Mouse (Mus musculus) thymus, postnatal 14 days (tissue): Measurements from ENCODE around the gene Tmed1.
"Not testable (repeated sequence)": the region's sequence is repeated elsewhere in the genome, so short reads cannot be mapped to it uniquely, and the experiment has no call there.

ENCODE experiments used
- DNase-seq: peaks from one replicate; pipeline ENCODE4 v3.0.0; 2021

Gene Tmed1

DNA sequence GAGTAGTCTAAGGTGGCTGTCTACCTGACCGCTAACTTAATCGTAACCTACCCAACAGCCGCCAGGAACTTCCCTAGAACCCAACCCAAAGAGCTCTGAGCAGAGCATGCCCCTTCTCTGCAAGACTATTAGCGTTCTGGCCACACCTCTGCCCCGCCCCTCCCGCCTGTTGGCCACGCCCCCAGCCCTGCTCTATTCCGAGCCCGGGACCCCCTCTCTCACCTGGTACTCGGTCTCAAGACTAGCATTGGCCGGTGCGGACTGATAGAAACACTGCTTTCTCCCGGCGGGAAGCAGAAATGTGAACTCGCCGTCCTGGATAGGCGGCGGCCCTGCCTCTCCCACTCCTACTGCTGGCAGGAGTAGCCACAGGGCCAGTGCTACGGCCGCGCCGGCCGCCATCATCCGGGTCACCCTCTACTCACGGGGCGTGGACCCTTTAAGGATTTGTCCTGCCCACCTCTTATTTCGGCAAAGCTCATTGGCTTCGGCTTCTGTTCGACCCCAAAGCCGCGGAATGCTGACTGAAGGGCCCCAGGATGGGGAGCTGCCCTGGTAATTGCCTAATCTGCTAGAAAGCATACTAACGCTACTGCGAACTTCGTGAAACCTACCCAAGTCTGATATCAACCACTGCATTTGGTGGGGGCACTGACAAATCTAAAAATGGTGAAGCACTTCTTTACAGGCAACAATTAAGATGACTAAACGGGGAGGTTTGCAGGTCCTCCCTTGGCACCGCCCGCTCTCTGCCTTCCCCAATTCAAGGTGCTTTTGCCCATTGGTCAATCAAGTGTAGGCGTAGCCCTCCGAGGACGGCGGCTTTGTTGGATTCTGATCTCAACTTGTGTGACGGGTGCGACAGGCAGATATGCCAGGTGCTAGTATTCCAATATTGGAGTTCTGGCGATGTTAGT, at the start of gene Tmed1:
Gene Tmed1, minus strand, starts transcription at position 481 of the 917 bp plus-strand sequence.
- DNase-seq = peak; percentile 86

DNA sequence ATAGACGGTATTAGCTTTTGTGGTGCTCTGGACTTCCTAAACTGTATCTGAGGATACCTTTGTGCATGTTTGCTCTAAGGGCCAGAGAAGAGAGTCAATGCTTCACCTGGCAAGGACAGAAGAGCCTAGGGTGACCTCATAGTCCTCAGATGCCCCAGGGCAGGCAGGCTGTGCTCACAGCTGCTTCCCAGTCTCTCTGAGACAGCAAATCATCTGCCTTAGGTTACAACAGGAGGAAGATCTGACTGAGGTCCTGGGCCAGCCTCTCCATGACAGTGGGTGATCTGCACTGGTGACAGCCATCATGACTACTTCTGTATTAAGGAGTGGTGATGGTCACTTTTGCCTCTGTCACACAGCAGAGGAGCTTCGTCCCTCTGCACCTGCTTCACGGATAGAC, 49.1 kb upstream of the Tmed1 start:
- no peak for DNase-seq

DNA sequence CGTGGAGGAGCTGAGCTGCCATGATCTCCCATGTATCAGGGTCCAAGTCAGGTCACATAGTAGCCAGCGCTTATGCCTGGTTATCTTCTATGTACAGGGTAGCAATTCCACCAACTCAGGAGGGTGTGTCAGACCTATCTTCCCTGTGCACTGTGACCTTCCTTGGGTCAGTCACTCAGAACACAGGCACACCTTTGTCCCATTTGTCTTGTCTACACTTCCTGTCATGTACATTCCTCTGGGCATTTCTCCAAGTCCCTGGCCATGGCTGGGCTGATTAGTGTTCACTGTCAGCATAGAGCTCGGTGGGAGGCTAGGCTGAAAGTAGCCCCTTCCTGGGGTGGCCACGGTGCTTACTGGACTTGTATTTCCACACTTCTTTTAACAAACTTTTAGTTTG, 48.3 kb upstream of the Tmed1 start:
- no peak for DNase-seq

DNA sequence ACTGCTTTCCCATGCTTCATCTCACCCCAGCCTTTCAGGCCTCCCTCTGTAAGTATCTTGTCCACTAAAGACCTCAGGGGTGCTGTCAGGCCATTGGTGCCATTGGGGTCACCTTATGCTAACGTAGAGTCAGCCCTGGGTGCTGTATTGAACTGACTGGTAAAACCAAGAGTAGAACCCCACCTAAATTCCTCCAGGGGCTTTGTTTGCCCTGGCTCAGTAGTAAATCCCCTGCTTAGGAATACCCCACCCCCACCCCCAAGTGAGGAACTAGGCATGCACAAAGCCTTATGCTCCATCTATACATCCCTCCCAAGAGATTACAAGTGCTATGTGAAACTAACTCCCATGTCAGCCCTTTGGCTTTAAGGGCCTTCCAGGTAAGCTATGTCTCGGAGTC, 47.5 kb upstream of the Tmed1 start:
- no peak for DNase-seq

DNA sequence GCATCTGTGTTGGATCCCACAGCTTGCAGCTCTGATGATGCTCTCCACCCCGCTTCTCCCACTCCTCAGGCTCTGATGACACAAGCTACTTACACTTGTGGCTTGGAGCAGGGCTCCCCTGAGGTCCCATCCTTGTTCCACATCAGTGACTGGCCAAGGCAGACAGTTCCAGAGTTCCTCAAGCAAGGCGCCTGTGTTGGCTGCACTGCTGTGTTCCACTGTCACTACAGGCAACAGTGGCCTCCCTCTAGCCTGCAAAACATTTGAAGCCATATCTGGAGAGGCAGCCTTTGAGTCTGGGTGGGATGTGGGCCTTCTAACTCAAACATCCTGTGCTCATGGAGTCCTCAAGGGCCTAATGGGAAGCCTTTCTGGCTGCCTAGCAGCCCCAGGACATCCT, 46.9 kb upstream of the Tmed1 start:
- no peak for DNase-seq

DNA sequence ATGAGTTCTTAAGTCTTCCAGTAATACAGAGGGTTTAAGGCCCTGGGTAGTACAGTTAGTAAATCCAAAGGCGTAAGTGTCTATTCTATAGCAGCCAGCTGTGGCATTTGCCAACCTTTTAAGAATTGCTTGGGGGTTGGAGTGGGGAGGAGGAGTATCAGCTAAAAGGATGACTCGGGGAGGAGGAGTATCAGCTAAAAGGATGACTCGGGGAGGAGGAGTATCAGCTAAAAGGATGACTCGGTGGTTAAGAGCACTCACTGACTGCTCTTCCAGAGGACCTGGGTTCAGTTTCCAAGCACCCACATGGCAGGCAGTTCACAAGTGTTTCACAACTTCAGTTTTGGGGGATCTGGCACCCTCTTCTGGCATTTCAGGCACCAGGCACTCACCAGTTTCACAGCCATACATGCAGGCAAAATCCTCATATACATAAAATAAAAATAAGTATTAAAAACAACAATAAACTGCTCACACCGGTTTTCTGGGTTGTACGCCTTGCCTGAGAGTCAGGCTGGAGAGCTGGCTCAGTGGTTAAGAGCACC, 45.2 kb upstream of the Tmed1 start:
- DNase-seq = no peak

DNA sequence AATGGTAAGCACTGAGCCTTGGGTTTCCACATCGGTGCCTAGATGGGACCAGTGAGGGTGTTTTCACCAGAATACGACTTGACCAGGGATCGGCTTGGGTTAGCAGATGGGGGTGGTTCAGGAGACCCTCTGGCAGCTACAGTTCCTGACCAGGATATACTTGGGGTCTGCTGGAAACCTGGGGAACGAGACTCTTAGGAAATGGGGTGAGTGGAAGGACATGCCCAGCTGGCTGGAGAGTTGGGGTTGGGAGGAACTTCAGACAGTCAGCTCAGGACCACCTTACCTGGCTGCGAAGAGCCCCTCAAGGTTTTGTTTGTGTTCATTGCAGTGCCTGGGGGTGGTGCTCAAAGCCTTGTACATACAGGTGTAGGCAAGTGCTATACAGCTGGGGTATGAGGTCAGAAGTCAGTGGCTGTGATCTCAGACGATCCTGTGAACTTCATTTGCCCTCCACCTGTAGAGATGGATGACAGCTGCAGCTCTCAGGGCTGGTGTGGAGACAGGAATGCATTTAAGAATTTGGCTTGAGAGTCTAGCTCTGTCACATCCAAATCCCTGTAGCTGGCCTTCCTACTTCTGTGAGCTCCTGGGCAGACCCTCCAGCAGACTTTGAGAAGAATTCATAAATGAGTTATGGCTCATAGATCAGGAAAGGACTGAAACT, 43.7 kb upstream of the Tmed1 start:
- DNase-seq = no peak

DNA sequence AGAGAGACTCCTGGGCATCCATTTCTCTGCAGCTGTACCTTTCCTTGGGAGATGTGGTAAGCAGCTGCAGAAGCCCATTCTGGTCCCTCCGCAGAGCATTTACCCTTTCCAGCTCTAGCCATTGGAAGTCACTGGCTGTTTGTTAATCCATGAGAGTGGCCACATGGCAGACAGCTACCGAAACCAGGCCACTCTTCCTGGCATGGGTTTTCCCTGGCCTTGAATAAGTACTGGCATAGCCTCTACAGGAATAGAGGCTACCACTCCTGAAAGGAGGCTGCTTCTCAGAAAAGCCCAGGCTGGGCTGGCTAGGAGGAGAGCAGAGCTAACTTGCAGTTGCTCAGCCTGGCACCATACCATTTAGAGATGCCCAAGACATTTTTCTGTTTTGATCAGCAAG, 41.0 kb upstream of the Tmed1 start:
- DNase-seq = no peak

DNA sequence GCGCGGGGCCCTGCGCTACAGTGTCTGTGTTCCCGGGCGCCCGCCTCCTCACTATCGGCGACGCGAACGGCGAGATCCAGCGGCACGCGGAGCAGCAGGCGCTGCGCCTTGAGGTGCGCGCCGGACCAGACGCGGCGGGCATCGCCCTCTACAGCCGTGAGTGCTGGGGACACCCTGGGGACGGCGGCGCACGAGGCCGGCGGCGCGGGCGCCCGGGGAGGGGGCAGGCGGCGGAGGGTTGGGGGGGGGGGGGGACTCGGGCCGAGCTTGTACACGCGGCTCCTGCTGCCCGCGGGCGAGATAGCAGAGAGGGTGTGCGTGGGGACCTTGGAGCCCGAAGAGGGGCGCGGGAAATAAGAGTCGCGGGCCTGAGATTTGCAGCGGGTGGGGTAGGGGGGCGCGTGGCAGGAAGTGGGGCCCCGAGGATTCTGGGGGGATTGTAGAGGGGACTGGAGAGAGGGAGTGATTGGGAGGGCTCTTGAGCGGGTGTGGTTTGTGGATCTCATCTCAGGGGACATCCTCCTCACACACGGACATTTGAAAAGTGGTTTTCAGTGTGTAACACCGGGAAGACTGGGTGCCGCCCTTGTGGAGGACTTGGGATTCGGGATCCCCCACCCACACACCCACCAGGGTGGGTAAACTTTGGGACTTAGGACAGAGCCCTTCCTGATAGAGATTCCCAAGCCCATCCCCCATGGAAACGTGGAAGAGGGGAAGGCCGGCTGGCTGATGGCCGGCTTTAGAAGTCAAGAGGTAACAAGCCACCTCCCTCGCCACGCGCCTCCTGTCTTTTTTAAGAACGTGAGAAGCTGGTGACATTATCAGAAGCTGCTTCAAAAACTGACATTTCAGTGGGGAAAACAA, 37.3 kb upstream of the Tmed1 start:
- peak; percentile 66 for DNase-seq

DNA sequence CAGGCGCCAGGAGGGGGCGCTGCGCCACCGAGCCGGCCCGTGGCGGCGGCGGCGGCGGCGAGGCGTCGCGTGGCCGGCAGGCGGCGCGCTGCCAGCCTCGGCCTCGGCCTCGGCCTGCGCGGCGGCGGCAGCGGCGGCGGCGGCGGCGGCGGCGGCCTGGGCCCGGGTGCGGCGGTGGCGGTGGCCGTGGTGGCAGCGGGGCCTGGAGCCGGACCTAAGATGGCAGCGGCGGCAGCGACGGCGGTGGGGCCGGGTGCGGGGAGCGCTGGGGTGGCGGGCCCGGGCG, 36.7 kb upstream of the Tmed1 start, which contains the start of gene Carm1:
Gene Carm1, plus strand, starts transcription at position 106 of the 286 bp plus-strand sequence.
- peak; percentile 76 for DNase-seq

DNA sequence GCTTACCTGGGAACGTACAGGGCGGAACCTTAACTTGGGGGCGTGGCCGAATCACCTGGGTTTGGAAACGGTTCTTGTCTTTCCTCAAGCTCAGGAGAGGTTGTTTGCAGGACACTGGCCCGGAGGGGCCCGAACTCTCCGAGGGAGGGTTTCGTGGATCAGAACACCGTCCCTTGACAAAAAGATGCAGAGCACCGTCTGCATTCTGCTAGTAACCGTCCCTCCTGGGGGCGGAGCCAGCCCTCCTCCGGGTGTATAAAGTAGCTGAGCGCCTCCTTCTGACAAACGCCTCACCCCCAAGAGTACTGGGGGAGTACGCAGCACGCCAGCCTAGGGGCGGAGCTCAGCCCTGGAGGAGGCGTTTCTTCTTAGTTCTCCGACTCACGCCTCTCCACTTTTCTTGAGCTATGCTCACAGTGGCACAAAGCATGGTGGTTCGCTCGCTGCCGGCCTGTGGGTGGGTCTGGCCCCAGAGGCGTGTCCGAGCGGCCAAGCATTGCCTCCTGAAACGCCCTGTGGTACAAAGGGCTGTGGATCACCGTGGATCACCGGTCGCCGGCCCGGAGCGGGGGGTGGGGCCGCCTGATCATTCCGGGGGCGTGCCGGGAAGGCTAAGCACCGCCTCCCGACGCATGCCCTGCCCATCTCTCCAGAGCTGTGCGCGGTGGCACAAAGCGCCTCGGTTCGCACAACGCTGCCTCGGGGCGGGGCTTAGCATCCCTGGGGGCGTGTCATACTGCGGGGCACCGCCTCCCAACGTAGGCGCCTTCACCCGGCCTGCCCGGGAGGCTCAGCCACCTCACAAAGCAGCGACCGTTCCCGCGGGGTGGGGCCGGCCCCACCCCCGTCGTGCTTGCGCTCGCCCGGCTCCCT, 36.1 kb upstream of the Tmed1 start:
- peak; percentile 100 for DNase-seq

DNA sequence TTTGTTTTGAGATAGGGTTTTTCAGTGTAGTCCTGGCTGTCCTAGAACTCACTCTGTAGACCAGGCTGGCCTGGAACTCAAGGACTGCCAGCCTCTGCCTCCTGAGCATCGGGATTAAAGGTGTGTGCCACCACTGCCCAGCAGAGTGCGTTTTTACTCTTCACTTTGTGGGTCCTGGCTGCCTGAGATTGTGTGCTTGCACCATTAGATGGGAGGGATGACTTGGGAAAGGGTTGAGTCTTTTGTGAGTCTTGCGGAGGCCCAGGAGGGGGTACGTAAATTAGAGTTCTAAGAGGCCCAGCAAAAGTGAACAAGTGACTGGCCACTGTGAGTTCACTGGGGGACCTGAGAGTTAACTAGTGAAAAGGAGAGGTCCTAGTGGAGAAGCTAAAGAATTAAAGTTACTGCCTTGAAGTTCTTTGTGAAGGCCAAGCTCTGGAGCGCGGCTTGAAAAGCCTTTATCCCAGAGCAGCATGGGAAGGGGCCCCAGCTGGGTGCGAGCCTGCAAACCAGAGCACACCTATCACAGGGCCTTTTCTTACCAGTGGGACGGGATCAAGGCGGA, 35.4 kb upstream of the Tmed1 start:
- peak; percentile 18 for DNase-seq

DNA sequence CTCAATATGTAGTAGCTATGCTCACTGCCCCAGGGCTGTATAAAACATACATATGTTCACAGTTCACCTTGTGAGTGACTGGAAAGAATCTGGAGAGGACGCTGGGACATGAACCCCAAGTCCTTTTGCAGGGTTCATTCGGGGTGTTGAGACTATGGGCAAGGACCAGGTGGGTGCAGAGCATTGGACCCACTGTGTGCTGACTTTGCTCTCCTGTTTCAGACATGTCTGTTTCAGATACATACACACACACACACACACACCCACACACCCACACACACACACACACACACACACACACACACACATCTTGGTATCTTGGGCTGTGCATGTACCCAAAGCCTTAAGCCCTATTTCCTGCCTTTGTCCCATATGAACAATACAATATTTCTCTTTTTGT, 31.9 kb upstream of the Tmed1 start:
- not testable (repeated sequence) for DNase-seq

DNA sequence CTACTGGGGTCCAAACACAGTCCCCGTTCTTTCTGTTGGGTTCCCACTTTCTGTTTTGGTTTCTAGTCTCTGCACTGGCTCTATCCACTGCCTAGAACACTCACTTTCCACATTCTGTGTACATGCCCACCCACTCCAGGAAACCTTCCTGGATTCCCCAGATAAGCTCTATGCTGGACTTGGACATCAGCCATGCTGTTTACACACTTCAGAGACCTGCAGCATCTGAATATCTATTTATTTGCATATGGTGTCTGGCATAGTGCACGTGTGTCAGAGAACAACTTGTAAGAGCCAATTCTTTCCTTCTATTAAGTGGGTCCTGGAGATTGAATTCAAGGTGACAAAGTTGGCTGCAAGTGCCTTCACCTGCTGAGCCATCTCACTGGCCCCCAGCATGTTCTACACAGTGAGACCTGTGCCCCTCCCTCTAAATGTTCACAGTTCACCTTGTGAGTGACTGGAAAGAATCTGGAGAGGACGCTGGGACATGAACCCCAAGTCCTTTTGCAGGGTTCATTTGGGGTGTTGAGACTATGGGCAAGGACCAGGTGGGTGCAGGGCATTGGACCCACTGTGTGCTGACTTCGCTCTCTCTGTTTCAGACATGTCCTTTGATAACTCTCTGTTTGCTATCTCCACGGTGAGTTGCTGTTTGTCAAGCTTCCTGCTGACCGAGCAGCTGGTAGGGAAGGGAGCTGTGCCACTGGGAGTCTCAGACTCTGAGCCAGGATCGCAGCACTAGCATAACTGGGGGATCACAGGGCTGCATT, 30.1 kb upstream of the Tmed1 start:
- DNase-seq = no peak

DNA sequence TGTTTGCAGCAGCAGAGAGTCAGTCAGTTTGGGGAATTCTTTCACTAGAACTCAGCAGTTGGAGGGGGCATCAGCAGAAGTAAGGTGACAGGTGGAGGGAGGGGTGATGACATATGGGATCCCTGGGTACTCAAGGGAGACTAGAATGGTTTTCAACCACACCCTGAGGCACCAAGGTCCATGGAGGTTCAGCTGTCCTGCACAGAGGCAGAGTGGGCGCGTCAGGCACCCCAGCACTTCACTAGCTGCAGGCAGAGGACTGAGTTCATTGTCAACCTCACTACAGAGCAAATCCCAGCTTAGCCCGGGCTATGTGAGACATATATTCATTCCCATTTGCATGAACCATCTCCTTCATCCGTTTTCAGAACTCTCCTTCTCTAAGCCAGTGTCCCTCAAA, 27.0 kb upstream of the Tmed1 start:
- DNase-seq = no peak

DNA sequence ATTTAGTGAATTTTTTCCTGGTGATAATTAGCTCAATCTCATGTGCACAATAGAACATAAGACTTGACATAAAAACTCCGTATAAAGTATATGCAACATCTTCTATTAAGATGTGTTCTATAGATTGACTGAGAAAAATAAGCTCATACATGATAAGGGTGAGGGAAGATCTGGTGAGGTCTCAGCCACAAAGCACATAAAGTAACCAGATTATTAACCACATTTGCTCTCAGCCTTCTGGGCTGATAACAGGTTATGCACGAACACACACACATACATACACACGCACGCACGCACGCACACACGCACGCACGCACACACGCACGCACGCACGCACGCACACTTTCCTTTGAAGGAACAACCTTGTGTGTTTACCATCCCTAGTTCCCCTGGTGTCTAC, 26.4 kb upstream of the Tmed1 start:
- DNase-seq = no peak

DNA sequence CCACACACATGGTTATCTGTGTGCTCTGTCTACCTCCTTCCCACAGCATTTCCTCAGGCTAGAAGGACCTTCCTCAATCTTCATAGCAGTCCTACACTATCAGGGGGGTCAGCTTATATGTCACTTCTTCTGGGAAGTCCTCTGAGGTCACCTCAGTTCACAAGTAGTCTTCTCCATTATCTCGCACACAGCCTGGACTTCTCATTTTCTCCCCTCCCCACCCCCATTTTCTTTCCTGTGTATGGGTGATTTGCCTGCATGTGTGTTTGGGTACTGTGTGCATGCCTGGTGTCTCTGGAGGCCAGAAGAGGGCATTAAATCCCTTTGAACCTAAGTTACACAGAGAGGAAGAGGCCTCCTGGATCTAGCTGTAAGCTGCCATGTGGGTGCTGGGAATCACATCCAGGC, 17.9 kb upstream of the Tmed1 start:
- DNase-seq = no peak

DNA sequence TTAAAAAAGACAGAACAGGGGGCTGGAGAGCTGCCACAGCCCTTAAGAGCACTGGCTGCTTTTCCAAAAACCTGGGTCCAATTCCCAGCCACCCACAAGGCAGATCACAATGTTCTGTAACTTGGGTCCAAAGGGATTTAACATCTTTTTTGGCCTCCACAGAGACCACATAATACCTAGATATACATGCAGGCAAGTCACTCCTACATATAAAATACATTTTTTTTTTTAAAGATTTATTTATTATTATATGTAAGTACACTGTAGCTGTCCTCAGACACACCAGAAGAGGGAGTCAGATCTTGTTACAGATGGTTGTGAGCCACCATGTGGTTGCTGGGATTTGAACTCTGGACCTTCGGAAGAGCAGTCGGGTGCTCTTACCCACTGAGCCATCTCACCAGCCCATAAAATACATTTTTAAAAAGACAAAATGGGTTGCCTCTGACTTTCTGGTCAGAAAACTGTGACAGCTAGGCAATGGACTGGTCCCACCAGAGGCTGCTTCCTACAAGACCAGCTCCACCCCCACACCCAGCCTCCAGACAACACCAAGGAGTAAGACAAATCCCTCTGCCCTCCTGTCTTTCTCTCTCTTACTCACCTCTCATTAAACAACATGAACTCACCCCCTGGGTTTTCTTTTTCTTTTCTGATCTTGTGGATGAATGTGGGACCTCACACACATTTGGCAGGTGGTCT, 17.2 kb upstream of the Tmed1 start:
- DNase-seq = no peak

DNA sequence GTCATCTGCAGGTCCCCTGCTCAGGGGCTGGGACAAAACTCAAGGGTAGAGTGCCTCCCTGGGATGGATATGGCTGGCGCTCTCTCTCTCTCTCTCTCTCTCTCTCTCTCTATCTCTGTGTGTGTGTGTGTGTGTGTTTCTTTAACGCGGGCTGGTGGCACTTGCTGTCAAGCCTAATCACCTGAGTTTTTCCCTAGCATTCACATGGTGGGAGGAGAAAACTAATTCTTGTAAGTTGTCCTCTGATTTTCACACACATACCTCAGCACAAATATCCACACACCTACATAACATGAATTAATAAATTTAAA, 16.5 kb upstream of the Tmed1 start:
- DNase-seq = no peak

DNA sequence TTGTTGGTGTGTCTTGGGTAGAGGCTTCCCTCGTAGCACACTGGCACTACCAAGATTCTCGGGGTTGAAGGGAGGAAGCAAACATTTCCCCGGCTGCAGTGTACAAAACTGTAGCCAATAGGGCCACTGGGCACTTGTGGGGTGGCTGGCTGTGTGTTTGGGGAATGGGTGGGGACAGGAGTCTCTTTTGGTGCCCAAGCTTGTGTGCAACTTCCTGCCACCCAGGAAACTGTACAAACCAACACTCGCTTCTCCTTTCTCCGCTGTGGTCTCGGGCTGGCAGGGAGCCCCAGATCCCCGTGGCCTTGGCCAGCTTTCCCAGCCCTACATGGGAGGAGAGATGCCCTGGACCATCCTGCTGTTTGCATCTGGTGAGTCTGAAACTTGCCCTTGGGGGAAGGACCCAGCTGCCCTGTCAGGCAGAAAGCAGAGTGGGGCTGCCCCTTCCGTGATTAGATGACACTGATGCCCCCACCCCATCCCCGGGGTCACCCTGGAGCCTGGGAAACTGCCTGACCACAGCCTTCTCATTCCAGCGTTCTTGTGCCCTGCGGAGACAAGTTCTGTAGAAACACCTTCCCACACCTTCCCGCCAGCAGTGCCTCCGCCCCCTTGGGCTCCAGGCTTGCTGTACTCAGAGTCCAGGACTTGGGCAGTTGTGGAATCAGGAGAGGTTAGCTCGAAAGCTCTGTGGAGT, 16.0 kb upstream of the Tmed1 start, which contains the start of gene AB124611:
Gene AB124611, plus strand, starts transcription at position 240 of the 697 bp plus-strand sequence.
- DNase-seq = peak; percentile 67
